Comparison of ENCODE assay signal across 8 mouse cellular contexts in genomic region chr1:166154162-166155112, GRCm38 (mm10). TPM values are rescaled to one million over a fixed set of nuclear protein-coding genes. Genes with fewer than 3 reads are reported as not detected.
A peak's percentile ranks its signal among the peaks of the same experiment; 100 is the strongest.
DNase-seq lines count a peak whose midpoint lies in the region; ATAC-seq lines count a peak whose summit lies in the region.

No protein-coding gene starts in this region.

- H3K27ac ChIP-seq in embryonic facial prominence, embryonic 13.5 days, result no peak overlapping the region

- peak; percentile 87 to 89 for DNase-seq in B cell, adult 2 months
- peak; percentile 38 to 50 for DNase-seq in adrenal gland, postnatal 4 days (ENCODE audit: low spot score in 2 of 2)
- peak; percentile 60 for DNase-seq in heart, adult 8-10 months (ENCODE audit: low spot score)
- peak; percentile 59 to 78 for DNase-seq in kidney, adult 8-10 months
- peak; percentile 78 for DNase-seq in liver
- DNase-seq in spleen, postnatal 14 days (ENCODE audit: low spot score in 2 of 2), result peak; percentile 37 to 71

- H3K4me2 ChIP-seq in embryonic facial prominence, embryonic 13.5 days, result peak overlapping the region; percentile 51

- H3K9me3 ChIP-seq in embryonic facial prominence, embryonic 13.5 days, result no peaks in the 10 kb centered on the region

- H3K36me3 ChIP-seq in embryonic facial prominence, embryonic 13.5 days, result no peaks in the 10 kb centered on the region

- no peak for ATAC-seq in embryonic facial prominence, embryonic 13.5 days (ENCODE audit: insufficient number of reproducible peaks, insufficient read depth, low FRiP score, low TSS enrichment, low read depth)
- ATAC-seq in monocyte, adult 5-6 weeks (replicated peaks; ENCODE audit: insufficient number of reproducible peaks, low FRiP score, low TSS enrichment, poor library complexity, severe bottlenecking), result peak; percentile 68

- H3K4me1 ChIP-seq in embryonic facial prominence, embryonic 13.5 days, result peaks cover 4% of the 10 kb centered on the region

- WGBS in embryonic facial prominence, embryonic 13.5 days, result 16% methylated on average over 29 of the region's 29 CpGs

- peak overlapping the region; percentile 9; the same call in 1 of the 2 replicates for H3K4me3 ChIP-seq in embryonic facial prominence, embryonic 13.5 days

- peaks cover 39% of the 10 kb centered on the region for H3K27me3 ChIP-seq in embryonic facial prominence, embryonic 13.5 days

- H3K9ac ChIP-seq in embryonic facial prominence, embryonic 13.5 days, result no peak overlapping the region

RNA-seq across cellular contexts. Expression of gene Gpa33, which starts 24.4 kb away (rescaled TPM):
- total RNA-seq in adrenal gland, postnatal 4 days (2021), result under 1 TPM; 0.50 to 0.59 TPM
- 0.15 and 0.83 TPM in 2 replicates for polyA plus RNA-seq in embryonic facial prominence, embryonic 13.5 days (2015; fragmentation: Nextera tagmentation; extraction: Ambion mirVana)
- not detected for total RNA-seq in heart, adult 8-10 months (2022)
- not detected in 3 replicates for total RNA-seq in monocyte, adult 5-6 weeks (2017)

RNA-seq across cellular contexts. Expression of gene Dusp27, which starts 26.7 kb away (rescaled TPM):
- 1 to 10 TPM; 1.3 to 3.2 TPM for total RNA-seq in adrenal gland, postnatal 4 days (2021)
- 2.6 and 3.0 TPM in 2 replicates for polyA plus RNA-seq in embryonic facial prominence, embryonic 13.5 days (2015; fragmentation: Nextera tagmentation; extraction: Ambion mirVana)
- 10 to 100 TPM; 36.3 to 55.0 (median 43.5) TPM for total RNA-seq in heart, adult 8-10 months (2022)
- total RNA-seq in monocyte, adult 5-6 weeks (2017), result 0.49 TPM in 1 of 3 replicates, not detected in the others

Comparison
In these comparisons a context has a peak if more than half of its experiments do, and no peak if none do; other contexts are left out.
1. RNA of gene Dusp27, which starts 26.7 kb away (total RNA-seq): 36.3 to 55.0 TPM in heart, adult 8-10 months; 1.3 to 3.2 TPM in adrenal gland, postnatal 4 days and 0.49 TPM in monocyte, adult 5-6 weeks; every median in the first group is over 4 times any median in the second.
2. Peak in every context shown above with its lines, with median percentiles within 50 percentile points of each other: DNase-seq.